Mouse (Mus musculus) kidney, embryonic 16.5 days (tissue): ENCODE data around the gene Il31. TPM values are rescaled to one million over a fixed set of nuclear protein-coding genes. Genes with fewer than 3 reads are reported as not detected.

Source experiments
- ATAC-seq: fragments of 200-750 bp; cut with Nextera tagmentation; 2 replicates; pipeline ENCODE4 v1.8.0; 2017; ENCODE audit warnings: moderate TSS enrichment; ENCODE audit not compliant: low FRiP score, low TSS enrichment
- H3K27ac ChIP-seq: fragments of 300-500 bp; sonication (generic); 2 replicates; pipeline ENCODE4 v1.5.1; 2014; ENCODE audit warnings: low read length
- H3K27me3 ChIP-seq: fragments of 300-500 bp; sonication (generic); 2 replicates; pipeline ENCODE4 v1.6.1; 2014; ENCODE audit warnings: low read length, control low read depth, mixed read lengths; ENCODE audit not compliant: insufficient read depth
- H3K36me3 ChIP-seq: fragments of 300-500 bp; sonication (generic); 2 replicates; pipeline ENCODE4 v1.6.1; 2014; ENCODE audit warnings: low read length, control low read depth, mixed read lengths; ENCODE audit not compliant: insufficient read depth
- H3K4me1 ChIP-seq: fragments of 300-500 bp; sonication (generic); 2 replicates; pipeline ENCODE4 v1.6.1; 2014; ENCODE audit warnings: low read length, control low read depth, mixed read lengths; ENCODE audit not compliant: insufficient read depth
- H3K4me2 ChIP-seq: fragments of 300-500 bp; sonication (generic); replicated peaks from 2 replicates; pipeline ENCODE4 v1.6.1; 2014; ENCODE audit warnings: low read depth, low read length
- H3K4me3 ChIP-seq: fragments of 300-500 bp; sonication (generic); 2 replicates; pipeline ENCODE4 v1.5.1; 2014; ENCODE audit warnings: mild to moderate bottlenecking, low read length
- H3K9ac ChIP-seq: fragments of 300-500 bp; sonication (generic); replicated peaks from 2 replicates; pipeline ENCODE4 v1.6.1; 2014; ENCODE audit warnings: low read length
- H3K9me3 ChIP-seq: fragments of 300-500 bp; sonication (generic); 2 replicates; pipeline ENCODE4 v1.6.1; 2016; ENCODE audit warnings: low read length, control low read depth
- WGBS: fragments of 180-500 bp; shearing (Covaris S2); extraction: QIAGEN DNeasy Blood & Tissue Kit; methylation state at CpG from one replicate; pipeline ENCODE4 v1.1.7; 2014; 5-methylcytosine and 5-hydroxymethylcytosine counted together
- polyA plus RNA-seq: library from polyadenylated mRNA; unstranded; fragments of >200 nt; fragmentation: Nextera tagmentation; extraction: Ambion mirVana; gene quantifications from 2 replicates; pipeline ENCODE4 v1.2.1, GENCODE M21; 2015

Gene Il31
- not detected in 2 replicates for polyA plus RNA-seq

DNA sequence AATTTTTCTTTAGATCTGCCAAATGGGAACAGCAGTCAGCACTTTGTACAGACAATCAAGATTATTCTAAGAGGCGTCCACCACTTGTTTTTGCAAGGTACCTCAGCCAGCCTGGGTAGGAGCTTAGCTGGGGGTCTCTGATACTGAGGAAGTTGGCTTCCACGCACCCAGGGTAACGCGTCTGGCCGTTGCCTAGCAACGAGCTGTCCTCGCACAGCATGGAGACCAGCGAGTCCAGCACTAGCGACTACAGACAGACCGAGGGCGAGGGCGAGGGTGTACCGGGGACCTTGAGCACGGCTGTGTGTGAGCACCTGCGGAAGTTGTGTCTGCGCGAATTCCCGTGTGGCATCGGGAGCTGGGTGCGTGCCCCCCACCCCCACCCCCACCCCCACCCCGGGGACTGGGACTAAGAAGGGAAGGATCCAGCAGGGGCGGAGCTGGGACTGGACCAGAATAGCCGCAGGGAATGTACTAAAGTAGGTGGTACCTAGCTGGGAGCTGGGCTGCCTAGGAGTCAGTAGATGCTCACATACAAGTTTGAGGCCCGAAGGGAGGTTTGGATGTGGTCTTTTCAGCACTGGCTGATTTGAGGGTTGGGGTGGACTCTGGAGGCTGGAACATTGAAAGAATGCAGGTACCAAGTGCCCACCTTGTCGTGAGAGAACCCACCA lies at the start of gene Il31, which contains the start of gene Lrrc43:
TSS of gene Il31 (minus strand) at position 378 of the 674 bp plus-strand sequence.
TSS of gene Lrrc43 (plus strand) at position 194 of the 674 bp plus-strand sequence.
- H3K4me3 ChIP-seq: peak within 1 kb of the TSS; percentile 13; the same call in 1 of the 2 replicates
- no peaks in the 10 kb centered on the region for H3K9me3 ChIP-seq
- H3K9ac ChIP-seq: peak within 1 kb of the TSS; percentile 49; the same call in 1 of the 2 replicates
- WGBS: 7% methylated on average over 25 of the region's 25 CpGs
- H3K4me2 ChIP-seq: peak within 1 kb of the TSS; percentile 45
- ATAC-seq: 0 out of 2 replicates have a peak, but pooled peaks have one; percentile 15
- H3K27me3 ChIP-seq: no peaks in the 10 kb centered on the region; the same call in 1 of the 2 replicates
- H3K27ac ChIP-seq: no peak within 1 kb of the TSS
- no peaks in the 10 kb centered on the region for H3K36me3 ChIP-seq
- peaks cover 11% of the 10 kb centered on the region for H3K4me1 ChIP-seq

- H3K4me2 ChIP-seq: no peak overlapping the region
- no peak overlapping the region for H3K9ac ChIP-seq
- ATAC-seq: no peak
- H3K27ac ChIP-seq: no peak overlapping the region
- H3K9me3 ChIP-seq: no peaks in the 10 kb centered on the region
- H3K36me3 ChIP-seq: peaks cover 57% of the 10 kb centered on the region
- no peak overlapping the region for H3K4me3 ChIP-seq
- 95% methylated on average over 10 of the region's 10 CpGs for WGBS
- no peaks in the 10 kb centered on the region for H3K4me1 ChIP-seq
- no peaks in the 10 kb centered on the region for H3K27me3 ChIP-seq
These were observed 44.5 kb upstream of the Il31 start for GRCm38 (mm10) chr5:123533801-123534200.

DNA sequence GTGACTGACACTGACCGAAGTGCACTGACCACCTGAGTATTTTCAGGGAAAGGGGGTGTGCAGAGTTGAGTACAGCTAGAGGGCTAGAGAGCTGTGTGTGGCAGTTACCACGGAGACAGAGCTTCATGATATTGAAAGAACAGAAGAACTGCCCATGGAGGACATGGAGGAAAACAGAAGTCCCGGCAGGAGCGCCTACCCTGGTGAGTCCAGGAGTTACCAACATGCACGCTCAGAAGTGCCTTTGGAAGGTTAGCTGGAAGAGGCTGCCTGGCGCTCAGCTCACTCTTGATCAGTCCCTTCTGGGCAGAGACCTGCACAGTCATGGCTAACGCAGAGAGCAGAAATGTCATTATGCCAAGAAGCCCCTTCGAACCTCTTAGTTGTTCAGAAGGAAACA lies 40.8 kb upstream of the Il31 start:
- 93% methylated on average over 8 of the region's 8 CpGs for WGBS
- no peaks in the 10 kb centered on the region for H3K9me3 ChIP-seq
- H3K27me3 ChIP-seq: no peaks in the 10 kb centered on the region
- no peak for ATAC-seq
- peaks cover 52% of the 10 kb centered on the region for H3K36me3 ChIP-seq
- H3K9ac ChIP-seq: no peak overlapping the region
- H3K4me1 ChIP-seq: no peaks in the 10 kb centered on the region
- H3K4me3 ChIP-seq: no peak overlapping the region
- no peak overlapping the region for H3K4me2 ChIP-seq
- H3K27ac ChIP-seq: no peak overlapping the region

- H3K27me3 ChIP-seq: no peaks in the 10 kb centered on the region
- H3K4me3 ChIP-seq: no peak overlapping the region
- ATAC-seq: no peak
- no peak overlapping the region for H3K27ac ChIP-seq
- peaks cover 41% of the 10 kb centered on the region for H3K36me3 ChIP-seq
- no peaks in the 10 kb centered on the region for H3K9me3 ChIP-seq
- WGBS: 80% methylated on average over 7 of the region's 7 CpGs
- H3K4me2 ChIP-seq: no peak overlapping the region
- peaks cover 5% of the 10 kb centered on the region; the same call in 1 of the 2 replicates for H3K4me1 ChIP-seq
- H3K9ac ChIP-seq: no peak overlapping the region
These were observed 39.4 kb upstream of the Il31 start for GRCm38 (mm10) chr5:123528641-123529040.

GRCm38 (mm10) chr5:123525916-123526495 lies 36.7 kb upstream of the Il31 start:
- Histone ChIP-seq H3K27ac (no peak overlapping the region), H3K4me2 (no peak overlapping the region), H3K4me1 (peaks cover 16% of the 10 kb centered on the region), H3K4me3 (no peak overlapping the region), H3K27me3 (no peaks in the 10 kb centered on the region), H3K9ac (no peak overlapping the region), H3K36me3 (peaks cover 16% of the 10 kb centered on the region), H3K9me3 (no peaks in the 10 kb centered on the region)
- no peak for ATAC-seq
- WGBS: 91% methylated on average over 9 of the region's 9 CpGs

- no peak within 1 kb of the TSS for H3K27ac ChIP-seq
- H3K4me3 ChIP-seq: peak within 1 kb of the TSS; percentile 86
- H3K9ac ChIP-seq: no peak within 1 kb of the TSS
- 83% methylated on average over 7 of the region's 7 CpGs for WGBS
- H3K36me3 ChIP-seq: peaks cover 9% of the 10 kb centered on the region
- H3K9me3 ChIP-seq: no peaks in the 10 kb centered on the region
- no peaks in the 10 kb centered on the region for H3K27me3 ChIP-seq
- peak within 1 kb of the TSS; percentile 54 for H3K4me2 ChIP-seq
- peaks cover 16% of the 10 kb centered on the region for H3K4me1 ChIP-seq
- no peak for ATAC-seq
These were observed 36.0 kb upstream of the Il31 start, which contains the start of gene Gm49027 for GRCm38 (mm10) chr5:123525281-123525680. Gm49027 (minus strand) TSS chr5:123525488.

DNA sequence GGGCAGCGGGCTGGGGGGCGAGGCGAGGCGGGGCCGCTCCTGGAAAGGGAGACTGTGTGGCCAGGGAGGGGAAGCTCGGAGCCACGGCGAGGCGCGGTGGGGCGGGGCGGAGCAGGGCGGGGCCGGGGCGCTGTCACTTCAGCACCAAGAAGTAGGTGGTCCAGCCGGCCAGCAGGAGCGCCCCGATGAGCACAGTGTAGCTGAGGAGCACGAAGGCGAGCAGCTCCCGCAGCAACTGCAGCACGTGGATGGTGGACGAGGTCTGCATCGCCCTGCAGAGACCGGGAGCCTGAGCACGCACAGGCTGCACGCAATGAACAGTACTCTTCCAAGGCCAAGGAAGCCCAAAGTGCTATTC lies 35.1 kb upstream of the Il31 start:
- H3K9ac ChIP-seq: 0 out of 2 replicates have a peak overlapping the region, but pooled peaks have one; percentile 28
- H3K27me3 ChIP-seq: no peaks in the 10 kb centered on the region
- H3K9me3 ChIP-seq: no peaks in the 10 kb centered on the region
- peak overlapping the region; percentile 86 for H3K4me3 ChIP-seq
- under 1% methylated on average over 26 of the region's 27 CpGs for WGBS
- peaks cover 2% of the 10 kb centered on the region for H3K36me3 ChIP-seq
- peak; percentile 98 for ATAC-seq
- H3K4me2 ChIP-seq: peak overlapping the region; percentile 54
- H3K4me1 ChIP-seq: peaks cover 16% of the 10 kb centered on the region
- H3K27ac ChIP-seq: no peak overlapping the region

GRCm38 (mm10) chr5:123523692-123524392 lies 34.6 kb upstream of the Il31 start, which contains the start of gene Diablo:
Diablo (minus strand) TSS chr5:123524176.
- ATAC-seq: peak; percentile 98

GRCm38 (mm10) chr5:123522166-123522565 lies 32.9 kb upstream of the Il31 start:
- Histone ChIP-seq H3K9me3 (no peaks in the 10 kb centered on the region), H3K27me3 (no peaks in the 10 kb centered on the region), H3K4me2 (no peak overlapping the region), H3K4me3 (no peak overlapping the region), H3K36me3 (peaks cover 9% of the 10 kb centered on the region; the same call in 1 of the 2 replicates), H3K27ac (no peak overlapping the region), H3K4me1 (peaks cover 16% of the 10 kb centered on the region), H3K9ac (no peak overlapping the region)
- no peak for ATAC-seq
- 81% methylated on average over 1 of the region's 1 CpGs for WGBS

More at GRCm38 (mm10) chr5:123523692-123524392, 34.6 kb upstream of the Il31 start, which contains the start of gene Diablo:
- WGBS: under 1% methylated on average over 82 of the region's 82 CpGs
- H3K4me1 ChIP-seq: peaks cover 16% of the 10 kb centered on the region
- H3K4me3 ChIP-seq: peak within 1 kb of the TSS; percentile 86
- H3K27me3 ChIP-seq: no peaks in the 10 kb centered on the region
- peak within 1 kb of the TSS; percentile 90 for H3K4me2 ChIP-seq
- peak within 1 kb of the TSS; percentile 88 for H3K9ac ChIP-seq
- H3K9me3 ChIP-seq: no peaks in the 10 kb centered on the region
- no peaks in the 10 kb centered on the region for H3K36me3 ChIP-seq
- 0 out of 2 replicates have a peak within 1 kb of the TSS, but pooled peaks have one; percentile 31 for H3K27ac ChIP-seq
